Mouse (Mus musculus): ENCODE results near the gene Spon1. TPM values are rescaled to one million over a fixed set of nuclear protein-coding genes. Genes with fewer than 3 reads are reported as not detected.

The Spon1 gene
- total RNA-seq, 2 experiments from 2014 or later = 2.5 to 4.4 TPM

- intact Hi-C loops (cut with DNase I) = no loop called here
- no peak for DNase-seq
Measured at GRCm38 (mm10) chr7:113895266-113895665, 129.5 kb downstream of the Spon1 start.

- intact Hi-C loops (cut with DNase I) = no loop called here
- no peak for DNase-seq
Measured at GRCm38 (mm10) chr7:113898388-113898787, 132.6 kb downstream of the Spon1 start.

GRCm38 (mm10) chr7:113901511-113901910 is 135.7 kb downstream of the Spon1 start:
- DNase-seq = no peak
- intact Hi-C loops (cut with DNase I) = no loop called here

GRCm38 (mm10) chr7:113901941-113902515 is 136.2 kb downstream of the Spon1 start:
- intact Hi-C loops (cut with DNase I) = no loop called here
- no peak for DNase-seq

- DNase-seq = no peak
- intact Hi-C loops (cut with DNase I) = no loop called here
Measured at GRCm38 (mm10) chr7:113903127-113903827, 137.5 kb downstream of the Spon1 start.

GRCm38 (mm10) chr7:113903939-113904338 is 138.1 kb downstream of the Spon1 start:
- no peak for DNase-seq
- intact Hi-C loops (cut with DNase I) = no loop called here

- intact Hi-C loops (cut with DNase I) = no loop called here
Measured at GRCm38 (mm10) chr7:113904348-113904895, 138.6 kb downstream of the Spon1 start.

GRCm38 (mm10) chr7:113909161-113909825 is 143.5 kb downstream of the Spon1 start:
- intact Hi-C loops (cut with DNase I) = no loop called here
- no peak for DNase-seq

More at GRCm38 (mm10) chr7:113904348-113904895, 138.6 kb downstream of the Spon1 start:
- no peak for DNase-seq

GRCm38 (mm10) chr7:113910856-113911255 is 145.1 kb downstream of the Spon1 start:
- intact Hi-C loops (cut with DNase I) = no loop called here
- DNase-seq = no peak

- intact Hi-C loops (cut with DNase I) = no loop called here
- DNase-seq = no peak
Measured at GRCm38 (mm10) chr7:113915936-113916335, 150.1 kb downstream of the Spon1 start.

GRCm38 (mm10) chr7:113918916-113919315 is 153.1 kb downstream of the Spon1 start:
- intact Hi-C loops (cut with DNase I) = no loop called here
- DNase-seq = no peak

GRCm38 (mm10) chr7:113919505-113919904 is 153.7 kb downstream of the Spon1 start:
- DNase-seq = no peak
- intact Hi-C loops (cut with DNase I) = no loop called here

- intact Hi-C loops (cut with DNase I) = no loop called here
- DNase-seq = no peak
Measured at GRCm38 (mm10) chr7:113920056-113920455, 154.3 kb downstream of the Spon1 start.

GRCm38 (mm10) chr7:113924561-113924960 is 158.8 kb downstream of the Spon1 start:
- intact Hi-C loops (cut with DNase I) = no loop called here
- DNase-seq = no peak

- intact Hi-C loops (cut with DNase I) = no loop called here
- DNase-seq = no peak
Measured at GRCm38 (mm10) chr7:113950888-113951287, 185.1 kb downstream of the Spon1 start.

- no peak for DNase-seq
- intact Hi-C loops (cut with DNase I) = no loop called here
Measured at GRCm38 (mm10) chr7:113955431-113955830, 189.6 kb downstream of the Spon1 start.

- intact Hi-C loops (cut with DNase I) = no loop called here
- DNase-seq = no peak
Measured at GRCm38 (mm10) chr7:113960841-113961499, 195.2 kb downstream of the Spon1 start.

GRCm38 (mm10) chr7:113961500-113961895 is 195.7 kb downstream of the Spon1 start:
- DNase-seq = no peak

GRCm38 (mm10) chr7:113962078-113962477 is 196.3 kb downstream of the Spon1 start:
- peak; percentile 19 to 34 for DNase-seq
- intact Hi-C loops (cut with DNase I) = no loop called here

More at GRCm38 (mm10) chr7:113961500-113961895, 195.7 kb downstream of the Spon1 start:
- intact Hi-C loops (cut with DNase I) = no loop called here

- DNase-seq = no peak
- intact Hi-C loops (cut with DNase I) = no loop called here
Measured at GRCm38 (mm10) chr7:113963766-113964165, 198.0 kb downstream of the Spon1 start.

GRCm38 (mm10) chr7:113965625-113966024 is 199.8 kb downstream of the Spon1 start:
- no peak for DNase-seq
- intact Hi-C loops (cut with DNase I) = no loop called here

Data from gastrocnemius, postnatal 36 days (tissue).